Mouse (Mus musculus): Measurements from ENCODE around the gene Il19. TPM values are rescaled to one million over a fixed set of nuclear protein-coding genes. Genes with fewer than 3 reads are reported as not detected.
A peak's percentile ranks its signal among the peaks of the same experiment; 100 is the strongest.

Il19 gene
- 0.18 TPM in 1 of 2 replicates, not detected in the other for polyA plus RNA-seq (2015; fragmentation: Nextera tagmentation; extraction: Ambion mirVana)

GRCm38 (mm10) chr1:130940065-130940687 is at the start of gene Il19:
Gene Il19, minus strand, starts transcription at chr1:130940115.
- DNase-seq (ENCODE audit: low spot score), result no peak

- DNase-seq (ENCODE audit: low spot score), result no peak
Observed at GRCm38 (mm10) chr1:130989331-130989730, 49.4 kb upstream of the Il19 start.

- DNase-seq (ENCODE audit: low spot score), result no peak
Observed at GRCm38 (mm10) chr1:130987418-130987817, 47.5 kb upstream of the Il19 start.

DNA sequence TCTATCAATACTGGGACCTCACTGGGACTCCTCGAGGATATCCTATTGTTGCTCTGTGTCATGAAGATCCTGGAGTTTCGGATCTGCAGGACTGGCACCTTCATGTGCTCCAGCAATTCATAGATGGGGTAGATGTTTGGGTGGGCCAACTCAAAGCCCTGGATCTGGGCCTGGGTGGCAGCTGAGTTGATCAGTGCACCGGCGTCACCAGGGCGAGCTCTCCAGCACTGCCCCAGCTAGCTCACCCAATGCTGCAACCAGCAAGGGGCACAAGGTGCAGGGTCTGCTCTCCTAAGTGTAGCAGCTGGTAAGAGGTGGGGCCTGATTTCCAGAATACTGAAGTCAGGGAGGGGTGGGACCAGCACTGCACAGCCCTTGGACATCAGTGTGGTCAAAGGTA is 47.1 kb upstream of the Il19 start:
- DNase-seq (ENCODE audit: low spot score), result no peak

GRCm38 (mm10) chr1:130984441-130984840 is 44.5 kb upstream of the Il19 start:
- no peak for DNase-seq (ENCODE audit: low spot score)

DNA sequence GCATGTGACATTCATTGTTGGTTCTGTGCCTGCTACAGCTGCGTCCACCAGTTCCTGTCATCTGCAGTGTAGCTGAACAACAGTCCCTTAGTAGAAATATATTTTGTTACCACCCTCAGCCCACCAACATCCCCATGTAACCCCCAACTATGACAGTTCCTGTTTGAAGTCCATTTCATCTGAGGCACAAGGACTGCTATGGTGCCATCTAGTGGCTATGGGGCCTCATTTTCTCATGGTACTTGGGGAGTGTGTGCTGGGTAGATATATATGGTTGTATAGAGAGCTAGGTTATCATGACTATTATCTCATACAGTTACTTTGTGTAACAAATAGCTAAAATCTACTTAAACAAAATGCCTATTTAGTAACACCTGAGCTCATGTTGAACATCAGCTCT is 39.5 kb upstream of the Il19 start:
- DNase-seq (ENCODE audit: low spot score), result peak; percentile 69

GRCm38 (mm10) chr1:130963891-130964290 is 24.0 kb upstream of the Il19 start:
- no peak for DNase-seq (ENCODE audit: low spot score)

- no peak for DNase-seq (ENCODE audit: low spot score)
Observed at GRCm38 (mm10) chr1:130946920-130947319, 7.0 kb upstream of the Il19 start.

DNA sequence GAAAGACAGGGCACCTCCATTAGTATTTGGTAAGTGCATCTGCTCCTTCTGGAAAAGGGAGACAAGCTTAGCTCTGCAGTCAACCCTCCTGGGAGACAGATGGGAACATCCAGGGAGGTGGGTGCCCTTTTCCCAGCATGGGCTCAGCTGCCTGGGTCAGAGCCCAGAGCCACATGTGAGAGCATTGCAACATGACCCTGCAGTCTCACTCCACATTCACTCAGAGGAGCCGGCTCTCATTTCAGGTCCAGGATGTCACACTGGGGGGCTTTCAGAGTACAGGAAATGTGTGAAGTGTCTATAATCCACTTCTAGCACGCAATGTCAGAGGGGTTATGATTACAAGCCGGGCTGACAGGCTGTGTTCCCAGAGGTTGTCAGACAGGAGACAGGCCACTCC is 1.9 kb upstream of the Il19 start:
- DNase-seq (ENCODE audit: low spot score), result no peak

- DNase-seq (ENCODE audit: low spot score), result no peak
Observed at GRCm38 (mm10) chr1:130938192-130938591, 1.7 kb downstream of the Il19 start.

GRCm38 (mm10) chr1:130937170-130937569 is 2.7 kb downstream of the Il19 start:
- DNase-seq (ENCODE audit: low spot score), result no peak

- no peak for DNase-seq (ENCODE audit: low spot score)
Observed at GRCm38 (mm10) chr1:130936351-130936750, 3.6 kb downstream of the Il19 start.

DNA sequence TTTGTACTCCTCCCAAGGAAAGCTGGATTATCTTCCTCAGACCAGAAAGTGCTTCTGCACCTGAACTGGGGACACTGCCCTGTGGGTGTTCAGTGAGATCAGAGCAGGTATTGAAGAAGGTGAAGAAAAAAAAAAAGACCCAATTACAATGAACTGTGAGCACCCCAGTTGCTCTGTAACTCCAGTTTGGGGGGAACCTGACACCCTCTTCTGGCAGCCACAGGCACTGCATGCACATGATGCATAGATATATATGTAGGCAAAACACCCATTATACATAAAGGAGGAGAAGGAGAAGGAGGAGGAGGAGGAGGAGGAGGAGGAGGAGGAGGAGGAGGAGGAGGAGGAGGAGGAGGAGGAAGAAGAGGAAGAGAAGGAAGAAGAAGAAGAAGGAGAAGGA is 13.4 kb downstream of the Il19 start:
- peak; percentile 29 for DNase-seq (ENCODE audit: low spot score)

- DNase-seq (ENCODE audit: low spot score), result no peak
Observed at GRCm38 (mm10) chr1:130918323-130918980, 21.5 kb downstream of the Il19 start.

DNA sequence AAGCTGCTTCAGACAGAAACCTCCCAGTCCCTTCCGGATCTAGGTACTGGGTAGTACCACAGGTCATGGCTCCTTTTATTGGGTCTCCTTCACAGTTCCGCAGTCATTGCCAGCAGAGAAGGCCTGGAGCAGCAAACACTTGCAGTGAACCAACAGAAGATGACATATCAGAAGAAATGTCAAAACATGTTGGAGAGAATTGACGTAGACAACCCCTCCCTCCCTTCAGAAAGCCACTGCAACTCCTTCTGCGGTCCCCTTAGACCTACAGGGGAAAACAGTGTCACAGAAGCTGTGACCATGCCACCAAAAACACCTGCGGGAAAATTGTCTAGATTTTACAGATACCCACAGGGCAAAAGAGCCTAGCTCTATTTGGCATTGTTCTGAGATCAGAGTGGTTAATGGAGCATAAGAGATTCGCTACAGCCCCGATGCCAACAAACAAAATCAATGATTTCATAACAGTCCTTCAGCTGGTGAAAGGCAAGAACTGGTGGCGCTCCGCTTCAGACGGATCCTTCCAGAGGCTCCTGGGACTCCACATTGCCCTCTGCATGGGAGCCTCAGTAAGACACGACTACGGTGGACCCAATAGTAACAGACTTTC is 28.4 kb downstream of the Il19 start, which contains the start of gene Il20:
TSS of gene Il20 (minus strand) at position 51 of the 610 bp plus-strand sequence.
- no peak for DNase-seq (ENCODE audit: low spot score)

DNA sequence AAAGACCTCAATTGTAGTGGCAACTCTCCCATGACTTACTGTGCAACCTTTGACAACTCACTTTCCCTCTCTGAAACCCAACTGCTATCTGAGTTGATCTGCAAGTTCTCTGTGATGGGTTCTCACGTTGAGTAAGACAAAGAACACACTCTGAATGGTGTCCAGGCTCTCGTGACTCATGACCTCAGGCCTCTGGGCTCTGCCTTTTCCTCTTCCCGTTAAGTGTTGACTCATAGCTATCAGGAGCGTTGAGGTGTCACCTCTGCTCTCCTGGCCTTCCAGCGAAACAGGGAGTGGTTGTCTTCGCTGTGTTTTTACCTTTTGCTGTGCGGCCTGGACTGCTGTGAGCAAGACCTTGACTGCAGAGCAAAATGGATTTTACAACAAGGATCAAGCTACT is 37.4 kb downstream of the Il19 start:
- no peak for DNase-seq (ENCODE audit: low spot score)

DNA sequence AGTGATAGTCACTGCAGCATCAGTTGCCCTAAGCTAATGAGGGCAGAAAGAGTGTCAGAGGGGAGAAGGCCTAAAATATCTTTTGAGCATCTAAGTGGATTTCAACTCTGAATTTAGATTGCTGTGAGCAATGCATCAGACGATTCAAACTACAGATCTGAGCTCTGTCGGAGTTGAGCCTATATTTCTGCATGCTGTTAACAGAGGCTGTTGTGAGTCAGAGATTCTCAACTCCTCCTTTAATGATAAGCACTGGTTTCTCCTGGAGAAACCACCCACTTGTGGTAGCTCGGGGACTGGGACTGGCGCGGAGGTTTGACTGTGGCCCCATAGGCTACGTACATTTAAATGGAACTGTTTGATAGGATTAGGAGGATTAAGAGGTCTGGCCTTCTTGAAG is 45.4 kb downstream of the Il19 start:
- DNase-seq (ENCODE audit: low spot score), result no peak

GRCm38 (mm10) chr1:130893329-130894040 is 46.4 kb downstream of the Il19 start:
- no peak for DNase-seq (ENCODE audit: low spot score)

DNA sequence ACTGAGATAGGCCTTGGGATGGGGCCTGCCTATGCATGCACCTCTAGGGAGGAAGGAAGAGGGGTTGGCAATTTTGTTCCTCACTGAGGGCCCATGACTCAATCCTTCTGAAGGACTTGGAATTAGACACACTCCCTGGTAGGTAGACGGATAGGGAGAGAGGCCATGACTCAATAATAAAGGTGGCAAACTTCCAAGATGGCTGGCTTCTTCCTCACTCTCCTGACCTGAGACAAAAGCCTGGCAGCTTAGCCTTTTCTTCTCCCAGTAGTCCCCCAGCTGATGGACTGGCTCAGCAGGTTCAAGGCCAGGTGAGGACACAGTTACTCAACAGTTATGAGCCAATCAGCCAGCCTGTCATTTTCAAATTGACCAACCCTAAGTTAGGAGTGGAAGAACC is 47.5 kb downstream of the Il19 start:
- DNase-seq (ENCODE audit: low spot score), result no peak

DNA sequence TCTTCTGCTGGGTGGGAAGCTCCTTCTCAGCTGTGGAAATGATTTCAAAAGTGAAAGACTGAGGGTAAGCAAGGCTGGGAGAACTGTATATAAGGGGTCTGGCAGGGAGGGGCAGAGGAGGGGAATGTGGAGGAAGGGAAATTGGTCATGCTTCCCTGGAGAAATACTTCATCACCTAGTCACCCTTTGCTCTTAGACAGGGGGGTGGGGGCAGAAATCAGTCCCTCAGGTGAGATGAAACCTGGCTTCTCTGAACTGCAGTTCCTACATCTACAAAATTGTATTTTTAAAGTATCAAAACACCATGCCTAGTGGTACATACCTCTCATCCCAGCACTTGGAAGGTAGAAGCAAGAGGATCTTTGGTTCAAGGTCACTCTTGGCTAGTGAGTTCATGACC is 52.6 kb downstream of the Il19 start, which contains the start of gene Il24:
TSS of gene Il24 (minus strand) at position 101 of the 400 bp plus-strand sequence.
- no peak for DNase-seq (ENCODE audit: low spot score)

DNA sequence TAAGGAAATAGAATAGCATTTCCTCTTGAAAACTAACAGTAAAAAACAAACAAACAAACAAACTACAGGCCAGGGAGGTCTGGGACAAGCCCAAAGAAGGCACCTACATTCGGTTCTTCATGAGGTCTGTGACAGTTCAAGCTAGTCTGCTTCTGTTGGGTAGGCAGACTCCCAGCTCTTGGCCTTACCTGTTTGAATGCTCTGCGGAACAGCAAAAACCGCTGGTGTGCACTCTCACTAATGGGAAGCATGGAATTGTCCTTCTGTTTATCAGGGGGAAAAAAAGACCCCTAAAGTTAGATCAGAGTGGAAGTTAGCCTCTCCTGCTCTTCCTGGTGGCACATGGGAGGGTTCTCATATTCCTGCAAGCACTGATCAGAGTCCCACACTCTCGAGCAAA is 56.8 kb downstream of the Il19 start:
- no peak for DNase-seq (ENCODE audit: low spot score)

Data from thymus, postnatal 0 days (tissue).